Mouse (Mus musculus) kidney, adult 8-10 months (tissue): ENCODE results near the gene Plcd3.
A peak's percentile ranks its signal among the peaks of the same experiment; 100 is the strongest.

Experiments used
- DNase-seq, 2 experiments: peaks; one replicate each; pipeline ENCODE4 v3.0.0; 2022

Gene Plcd3

GRCm38 (mm10) chr11:103101481-103101865 is at the start of gene Plcd3, which contains the start of gene Acbd4:
TSS of gene Plcd3 (minus strand) at chr11:103101658.
TSS of gene Acbd4 (plus strand) at chr11:103101682.
- peak; percentile 87 to 89 for DNase-seq

GRCm38 (mm10) chr11:103149771-103150170 is 48.3 kb upstream of the Plcd3 start:
- no peak for DNase-seq

- peak; percentile 71 to 87 for DNase-seq
These were observed 46.3 kb upstream of the Plcd3 start for GRCm38 (mm10) chr11:103147766-103148165.

- no peak for DNase-seq
These were observed 44.9 kb upstream of the Plcd3 start for GRCm38 (mm10) chr11:103146386-103146785.

- no peak for DNase-seq
These were observed 43.1 kb upstream of the Plcd3 start for GRCm38 (mm10) chr11:103144309-103145285.

- DNase-seq = peak; percentile 70 to 77
These were observed 41.2 kb upstream of the Plcd3 start for GRCm38 (mm10) chr11:103142441-103143182.

GRCm38 (mm10) chr11:103141944-103142255 is 40.4 kb upstream of the Plcd3 start:
- DNase-seq = peak in 1 of 2 experiments; percentile 28

- DNase-seq = peak; percentile 66 to 68
These were observed 39.9 kb upstream of the Plcd3 start for GRCm38 (mm10) chr11:103141101-103141943.

- DNase-seq = no peak
These were observed 39.3 kb upstream of the Plcd3 start for GRCm38 (mm10) chr11:103140763-103141100.

GRCm38 (mm10) chr11:103139951-103140762 is 38.7 kb upstream of the Plcd3 start:
- DNase-seq = no peak

- DNase-seq = no peak
These were observed 34.6 kb upstream of the Plcd3 start for GRCm38 (mm10) chr11:103136039-103136577.

- DNase-seq = no peak
These were observed 32.8 kb upstream of the Plcd3 start for GRCm38 (mm10) chr11:103134221-103134620.

- no peak for DNase-seq
These were observed 32.2 kb upstream of the Plcd3 start for GRCm38 (mm10) chr11:103133456-103134185.

GRCm38 (mm10) chr11:103132576-103133455 is 31.4 kb upstream of the Plcd3 start:
- DNase-seq = peak; percentile 100

- DNase-seq = peak; percentile 53 to 67
These were observed 30.5 kb upstream of the Plcd3 start, which contains the start of gene Hexim2 for GRCm38 (mm10) chr11:103131701-103132575. TSS of gene Hexim2 (plus strand) at chr11:103132429.

- DNase-seq = no peak
These were observed 18.9 kb upstream of the Plcd3 start for GRCm38 (mm10) chr11:103120315-103120714.

GRCm38 (mm10) chr11:103119609-103120008 is 18.2 kb upstream of the Plcd3 start:
- DNase-seq = no peak

- DNase-seq = no peak
These were observed 17.4 kb upstream of the Plcd3 start for GRCm38 (mm10) chr11:103118866-103119265.

- DNase-seq = no peak
These were observed 16.1 kb upstream of the Plcd3 start for GRCm38 (mm10) chr11:103117591-103118009.
